Mouse (Mus musculus) Patski (cell line): ENCODE data around the gene Stox2. TPM values are rescaled to one million over a fixed set of nuclear protein-coding genes. Genes with fewer than 3 reads are reported as not detected.
A peak's percentile ranks its signal among the peaks of the same experiment; 100 is the strongest.

Experiments used
- ATAC-seq: fragments of 100-300 bp; one replicate; pipeline ENCODE4 v1.8.0; 2021
- CTCF ChIA-PET: fragments of 350-600 bp; sonication (Branson Sonifier 250); formaldehyde crosslinking; loops from one replicate; lab custom pipeline; 2022; ENCODE audit warnings: inconsistent platforms; lab: Charles Lee
- POLR2A ChIA-PET: fragments of 350-600 bp; sonication (Branson Sonifier 250); formaldehyde crosslinking; loops from one replicate; lab custom pipeline; 2022; ENCODE audit warnings: antibody characterized with exemption, inconsistent platforms; lab: Charles Lee
- DNase-seq: peaks from one replicate; pipeline ENCODE4 v3.0.0-alpha.2; 2011; ENCODE audit warnings: low read depth, low spot score
- H3K27me3 ChIP-seq: fragments of 371-371 bp; one replicate; pipeline ENCODE4 v1.5.1; 2021
- CTCF ChIP-seq: fragments of 100-300 bp; IDR thresholded peaks from one replicate; pipeline ENCODE4 v1.5.1; 2021
- in situ Hi-C: fragments of 300-500 bp; cut with MboI; formaldehyde crosslinking; loops from 3 replicates; pipeline ENCODE4 v1.11.1; 2018; ENCODE audit warnings: low pct_unique_long_range_greater_than_20kb, mixed read lengths
- polyA plus RNA-seq: library from polyadenylated mRNA; unstranded; gene quantifications from one replicate; pipeline ENCODE4 v1.2.3, GENCODE M21; 2021

Gene Stox2
- polyA plus RNA-seq, 1 experiment from 2014 or later: 14.7 TPM

GRCm38 (mm10) chr8:47338691-47339323, 107.4 kb downstream of the Stox2 start:
- no peak for TF ChIP-seq CTCF
- ChIA-PET POLR2A (no interaction called here), CTCF (interaction anchor here (0.7 kb wide), 1 partner anchor 322 kb away, joined by 3 read pairs; no protein-coding TSS in a partner anchor)
- no peak for DNase-seq
- ATAC-seq: no peak
- in situ Hi-C loops: no loop called here
- no peaks in the 10 kb centered on the region for H3K27me3 ChIP-seq

GRCm38 (mm10) chr8:47336433-47336832, 109.7 kb downstream of the Stox2 start:
- in situ Hi-C loops: no loop called here
- ChIA-PET CTCF (interaction anchor here (1.5 kb wide), 1 partner anchor 35 kb away, joined by 3 read pairs; no protein-coding TSS in a partner anchor), POLR2A (no interaction called here)
- no peak for ATAC-seq
- no peaks in the 10 kb centered on the region for H3K27me3 ChIP-seq
- TF ChIP-seq CTCF: no peak
- DNase-seq: no peak

- DNase-seq: no peak
- no peaks in the 10 kb centered on the region for H3K27me3 ChIP-seq
- TF ChIP-seq CTCF: no peak
- in situ Hi-C loops: no loop called here
- no peak for ATAC-seq
- ChIA-PET POLR2A (no interaction called here), CTCF (interaction anchor here (1.5 kb wide), 1 partner anchor 35 kb away, joined by 3 read pairs; no protein-coding TSS in a partner anchor)
Measured at GRCm38 (mm10) chr8:47335940-47336339, 110.2 kb downstream of the Stox2 start.

GRCm38 (mm10) chr8:47334223-47334757, 111.9 kb downstream of the Stox2 start:
- in situ Hi-C loops: no loop called here
- H3K27me3 ChIP-seq: no peaks in the 10 kb centered on the region
- CTCF ChIA-PET: no interaction called here
- TF ChIP-seq CTCF: no peak
- ATAC-seq: no peak
- no peak for DNase-seq
- POLR2A ChIA-PET: interaction anchor here (0.5 kb wide), 1 partner anchor 150 kb away, joined by 8 read pairs; no protein-coding TSS in a partner anchor

DNA sequence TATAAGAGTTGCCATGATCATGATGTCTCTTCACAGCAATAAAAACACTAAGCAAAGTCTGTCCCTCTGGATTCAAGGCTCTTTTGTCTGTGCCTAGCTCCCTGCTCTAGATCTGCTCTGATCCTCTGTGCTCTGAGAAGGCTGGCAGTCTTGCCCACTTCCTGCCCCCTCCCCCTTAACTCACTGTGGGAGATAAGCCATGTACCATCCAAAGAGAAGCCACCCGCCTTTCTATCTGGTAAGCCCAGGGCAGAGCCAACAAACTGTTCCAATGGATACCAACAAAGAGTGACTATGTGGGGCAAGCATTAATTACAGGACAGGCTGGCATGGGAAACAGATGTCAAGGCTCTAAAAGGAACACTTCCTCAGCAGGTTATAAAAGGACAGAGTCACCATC, 113.2 kb downstream of the Stox2 start:
- no peaks in the 10 kb centered on the region for H3K27me3 ChIP-seq
- in situ Hi-C loops: no loop called here
- CTCF ChIA-PET: no interaction called here
- POLR2A ChIA-PET: no interaction called here
- DNase-seq (no peak), ATAC-seq (no peak)
- no peak for TF ChIP-seq CTCF

- CTCF ChIA-PET: no interaction called here
- H3K27me3 ChIP-seq: no peaks in the 10 kb centered on the region
- POLR2A ChIA-PET: no interaction called here
- DNase-seq (no peak), ATAC-seq (no peak)
- in situ Hi-C loops: no loop called here
- no peak for TF ChIP-seq CTCF
Measured at GRCm38 (mm10) chr8:47330982-47331381, 115.2 kb downstream of the Stox2 start.

- no peaks in the 10 kb centered on the region for H3K27me3 ChIP-seq
- ChIA-PET POLR2A (no interaction called here), CTCF (interaction anchor here (1.0 to 2.4 kb wide), 2 partner anchors 118 to 309 kb away, joined by 3 to 7 read pairs; no protein-coding TSS in a partner anchor)
- in situ Hi-C loops: no loop called here
- peak; percentile 31 for ATAC-seq
- DNase-seq: no peak
- TF ChIP-seq CTCF: no peak
Measured at GRCm38 (mm10) chr8:47326348-47326747, 119.8 kb downstream of the Stox2 start.

DNA sequence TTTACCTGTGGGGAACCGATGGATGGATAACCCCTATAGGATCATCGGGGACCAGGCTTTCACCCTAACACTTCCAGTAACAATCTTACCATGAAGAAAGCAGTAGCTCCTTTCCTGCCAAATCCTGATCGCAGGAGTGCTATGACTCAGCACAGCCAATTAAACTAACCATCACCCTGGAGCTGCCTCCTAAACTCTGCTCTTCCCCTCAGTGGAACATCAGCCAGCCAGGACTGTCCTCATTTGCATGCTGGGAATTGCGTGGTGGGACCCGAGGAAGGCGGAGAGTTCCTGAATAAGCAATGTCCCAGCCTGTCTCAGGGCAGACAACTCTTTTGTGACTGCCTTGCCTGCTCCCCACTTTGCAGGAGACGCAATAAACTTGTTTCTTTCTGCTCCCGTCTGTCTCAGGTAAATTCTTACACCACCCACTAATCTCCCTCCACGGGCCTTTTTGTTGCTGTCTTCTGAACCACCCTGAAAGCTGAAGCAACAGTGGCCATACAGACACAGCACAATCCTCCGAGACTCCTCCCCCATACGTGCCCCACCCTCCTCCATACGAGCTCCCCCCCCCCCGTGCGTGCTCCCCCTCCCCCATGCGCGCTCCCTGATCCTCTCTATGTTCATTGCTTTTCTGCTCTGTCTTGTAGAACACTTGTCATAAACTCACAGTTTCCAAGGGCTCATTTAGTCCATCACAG, 121.9 kb downstream of the Stox2 start:
- TF ChIP-seq CTCF: no peak
- CTCF ChIA-PET: interaction anchor here (0.6 to 1.9 kb wide), 2 partner anchors 11 to 1644 kb away, joined by 3 to 7 read pairs; no protein-coding TSS in a partner anchor
- no peak for DNase-seq
- no peaks in the 10 kb centered on the region for H3K27me3 ChIP-seq
- in situ Hi-C loops: no loop called here
- POLR2A ChIA-PET: no interaction called here
- ATAC-seq: peak; percentile 39

GRCm38 (mm10) chr8:47321282-47321681, 124.9 kb downstream of the Stox2 start:
- DNase-seq (no peak), ATAC-seq (no peak)
- ChIA-PET CTCF (interaction anchor here (0.7 kb wide), 1 partner anchor 241 kb away, joined by 3 read pairs; no protein-coding TSS in a partner anchor), POLR2A (interaction anchor here (1.0 kb wide), 1 partner anchor 19 kb away, joined by 4 read pairs; no protein-coding TSS in a partner anchor)
- in situ Hi-C loops: no loop called here
- no peak for TF ChIP-seq CTCF
- H3K27me3 ChIP-seq: no peaks in the 10 kb centered on the region

DNA sequence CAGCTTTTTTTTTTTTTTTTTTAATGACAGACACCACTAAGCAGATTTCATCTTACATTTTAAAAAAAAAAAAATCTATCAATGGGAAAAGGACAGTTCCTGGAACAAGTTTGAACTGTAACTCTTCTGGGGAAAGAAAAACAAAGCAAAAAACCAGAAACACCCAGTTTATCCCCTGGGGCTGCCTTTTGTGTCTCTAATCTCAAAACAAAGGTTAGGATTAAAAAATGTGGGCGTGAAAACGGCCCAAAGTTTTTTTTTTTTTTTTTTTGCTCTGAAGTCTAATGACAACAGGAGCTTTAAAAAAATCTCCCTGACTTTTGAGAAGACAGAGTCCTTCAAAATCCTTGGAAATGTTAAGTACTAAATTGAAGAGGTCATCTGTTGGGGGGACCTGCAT, 125.5 kb downstream of the Stox2 start:
- no peak for ATAC-seq
- in situ Hi-C loops: no loop called here

More for the DNA sequence above, 125.5 kb downstream of the Stox2 start:
- TF ChIP-seq CTCF: no peak
- CTCF ChIA-PET: no interaction called here
- DNase-seq: no peak
- H3K27me3 ChIP-seq: no peaks in the 10 kb centered on the region
- POLR2A ChIA-PET: interaction anchor here (0.5 to 1.0 kb wide), 3 partner anchors 19 to 437 kb away, joined by 3 to 7 read pairs (median 4); no protein-coding TSS in a partner anchor
